Mouse (Mus musculus): ENCODE measurements around the gene Sla2. TPM values are rescaled to one million over a fixed set of nuclear protein-coding genes. Genes with fewer than 3 reads are reported as not detected.
"Not testable (repeated sequence)": the region's sequence is repeated elsewhere in the genome, so short reads cannot be mapped to it uniquely, and the experiment has no call there.

The Sla2 gene
- total and polyA plus RNA-seq, 3 experiments, result 0.62 to 0.98 (median 0.83) TPM

DNA sequence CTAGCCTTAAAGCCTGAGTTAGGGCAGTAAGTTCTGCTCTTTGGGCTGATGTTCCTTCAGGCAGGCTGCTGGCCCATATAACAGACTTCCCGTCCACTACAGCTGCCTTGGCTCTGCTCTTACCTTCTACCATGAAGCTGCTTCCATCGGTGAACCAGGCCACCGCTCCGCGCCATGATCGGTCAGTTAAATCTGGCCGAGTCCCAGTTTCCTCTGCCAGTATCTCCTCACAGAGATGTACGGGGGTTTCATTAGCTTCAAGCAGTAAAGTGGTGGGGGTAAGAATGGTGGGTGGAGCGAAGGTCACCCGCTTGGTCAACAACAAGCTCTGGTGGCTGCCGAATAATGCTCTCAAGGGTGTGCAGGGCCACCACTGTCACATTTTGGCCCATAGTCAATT, 52.7 kb downstream of the Sla2 start:
- Histone ChIP-seq H3K36me3 (replicated peaks) (peaks cover 76% of the 10 kb centered on the region), H3K4me3 (ENCODE audit: low read depth, low read length) (no peak overlapping the region), H3K4me1 (ENCODE audit: insufficient read depth, low read depth, low read length) (peaks cover 13% of the 10 kb centered on the region), H3K9me3 (replicated peaks) (peaks cover 48% of the 10 kb centered on the region), H3K27me3 (ENCODE audit: insufficient read depth, low read length) (no peaks in the 10 kb centered on the region)
- ATAC-seq (ENCODE audit: extremely low read depth, insufficient number of reproducible peaks, low FRiP score, poor library complexity, severe bottlenecking) (no peak), DNase-seq (ENCODE audit: low spot score) (no peak)
- TF ChIP-seq TAL1 (conservative IDR thresholded peaks at IDR 0.05; ENCODE audit: low read depth, low read length) (no peak), GATA1 (IDR thresholded peaks at IDR 0.05; ENCODE audit: borderline replicate concordance, low read length) (no peak), GATA2 (IDR thresholded peaks at IDR 0.05; ENCODE audit: borderline replicate concordance, low read depth, low read length) (no peak), POLR2AphosphoS5 (IDR thresholded peaks at IDR 0.05; ENCODE audit: insufficient replicate concordance, low read depth, low read length) (no peak), CTCF (IDR thresholded peaks at IDR 0.05; ENCODE audit: low read depth, low read length) (no peak)

DNA sequence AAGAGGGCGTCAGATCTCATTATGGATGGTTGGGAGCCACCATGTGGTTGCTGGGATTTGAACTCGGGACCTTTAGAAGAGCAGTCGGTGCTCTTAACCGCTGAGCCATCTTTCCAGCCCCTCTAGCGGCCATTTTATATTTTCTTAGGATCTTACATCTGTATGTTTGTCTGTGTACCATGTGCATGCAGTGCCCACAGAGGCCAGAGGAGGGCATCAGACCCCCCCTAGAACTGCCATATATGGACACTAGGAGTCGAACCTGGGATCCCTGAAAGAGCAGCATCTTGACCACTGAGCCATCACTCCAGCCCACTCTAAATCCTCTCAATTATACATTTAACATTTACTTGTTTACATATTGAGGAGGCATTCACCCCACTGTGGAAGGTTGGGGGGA, 61.9 kb downstream of the Sla2 start:
- H3K36me3 ChIP-seq (replicated peaks); H3K4me1 ChIP-seq (ENCODE audit: insufficient read depth, low read depth, low read length); ATAC-seq (ENCODE audit: extremely low read depth, insufficient number of reproducible peaks, low FRiP score, poor library complexity, severe bottlenecking); H3K4me3 ChIP-seq (ENCODE audit: low read depth, low read length); DNase-seq (ENCODE audit: low spot score); H3K27me3 ChIP-seq (ENCODE audit: insufficient read depth, low read length): not testable (repeated sequence)
- peaks cover 13% of the 10 kb centered on the region for H3K9me3 ChIP-seq (replicated peaks)

Other genes starting within 250 kb of the Sla2 start
- not detected in 2 replicates for gene Myl9, start 111.8 kb downstream of the Sla2 start, total RNA-seq (2014; fragmentation: Nextera tagmentation)
- gene Myl9, start 111.8 kb downstream of the Sla2 start, total RNA-seq (2017), result 1.3 TPM in 1 of 2 replicates, not detected in the other
- gene Myl9, start 111.8 kb downstream of the Sla2 start, polyA plus RNA-seq (2012), result 0.43 and 0.44 TPM in 2 replicates
- 22.8 and 25.7 TPM in 2 replicates for gene Tgif2, start 47.2 kb downstream of the Sla2 start, total RNA-seq (2014; fragmentation: Nextera tagmentation)
- 24.9 and 26.7 TPM in 2 replicates for gene Tgif2, start 47.2 kb downstream of the Sla2 start, total RNA-seq (2017)
- 60.6 and 77.6 TPM in 2 replicates for gene Tgif2, start 47.2 kb downstream of the Sla2 start, polyA plus RNA-seq (2012)
- 4.2 and 6.8 TPM in 2 replicates for gene 4930518I15Rik, start 29.2 kb downstream of the Sla2 start, total RNA-seq (2014; fragmentation: Nextera tagmentation)
- 1.6 and 1.9 TPM in 2 replicates for gene 4930518I15Rik, start 29.2 kb downstream of the Sla2 start, total RNA-seq (2017)
- gene 4930518I15Rik, start 29.2 kb downstream of the Sla2 start, polyA plus RNA-seq (2012), result 0.09 TPM in 2 replicates
- 97.3 and 108 TPM in 2 replicates for gene Rab5if, start 24.1 kb downstream of the Sla2 start, total RNA-seq (2014; fragmentation: Nextera tagmentation)
- 210 and 302 TPM in 2 replicates for gene Rab5if, start 24.1 kb downstream of the Sla2 start, total RNA-seq (2017)
- gene Rab5if, start 24.1 kb downstream of the Sla2 start, polyA plus RNA-seq (2012), result 103 and 173 TPM in 2 replicates
- gene Ndrg3, start 104.9 kb upstream of the Sla2 start, total RNA-seq (2014; fragmentation: Nextera tagmentation), result 139 and 157 TPM in 2 replicates
- 113 and 121 TPM in 2 replicates for gene Ndrg3, start 104.9 kb upstream of the Sla2 start, total RNA-seq (2017)
- gene Ndrg3, start 104.9 kb upstream of the Sla2 start, polyA plus RNA-seq (2012), result 13.5 and 14.3 TPM in 2 replicates
- 39.7 and 48.3 TPM in 2 replicates for gene Dsn1, start 120.0 kb upstream of the Sla2 start, total RNA-seq (2014; fragmentation: Nextera tagmentation)
- gene Dsn1, start 120.0 kb upstream of the Sla2 start, total RNA-seq (2017), result 106 and 123 TPM in 2 replicates
- gene Dsn1, start 120.0 kb upstream of the Sla2 start, polyA plus RNA-seq (2012), result 4.7 and 5.3 TPM in 2 replicates
- gene Soga1, start 192.1 kb upstream of the Sla2 start, total RNA-seq (2014; fragmentation: Nextera tagmentation), result 2.1 and 2.6 TPM in 2 replicates
- 6.0 TPM in 2 replicates for gene Soga1, start 192.1 kb upstream of the Sla2 start, total RNA-seq (2017)
- gene Soga1, start 192.1 kb upstream of the Sla2 start, polyA plus RNA-seq (2012), result 15.9 and 16.4 TPM in 2 replicates
- not detected in 2 replicates for gene Tldc2, start 199.9 kb upstream of the Sla2 start, total RNA-seq (2014; fragmentation: Nextera tagmentation)
- not detected in 2 replicates for gene Tldc2, start 199.9 kb upstream of the Sla2 start, total RNA-seq (2017)
- not detected in 2 replicates for gene Tldc2, start 199.9 kb upstream of the Sla2 start, polyA plus RNA-seq (2012)
- gene Samhd1, start 248.1 kb upstream of the Sla2 start, total RNA-seq (2014; fragmentation: Nextera tagmentation), result 153 and 177 TPM in 2 replicates
- gene Samhd1, start 248.1 kb upstream of the Sla2 start, total RNA-seq (2017), result 99.6 and 109 TPM in 2 replicates
- 19.9 and 23.6 TPM in 2 replicates for gene Samhd1, start 248.1 kb upstream of the Sla2 start, polyA plus RNA-seq (2012)